Mouse (Mus musculus) embryonic facial prominence, embryonic 12.5 days (tissue): ENCODE measurements around the gene Sp110. TPM values are rescaled to one million over a fixed set of nuclear protein-coding genes. Genes with fewer than 3 reads are reported as not detected.
"Not testable (repeated sequence)": the region's sequence is repeated elsewhere in the genome, so short reads cannot be mapped to it uniquely, and the experiment has no call there.

Experiments
- ATAC-seq: fragments of 200-750 bp; cut with Nextera tagmentation; 2 replicates; pipeline ENCODE4 v1.8.0; 2017; ENCODE audit not compliant: insufficient number of reproducible peaks, insufficient read depth, low FRiP score, low TSS enrichment
- H3K27ac ChIP-seq: fragments of 300-500 bp; sonication (generic); 2 replicates; pipeline ENCODE4 v1.5.1; 2016; ENCODE audit warnings: mild to moderate bottlenecking
- H3K27me3 ChIP-seq: fragments of 300-500 bp; sonication (generic); 2 replicates; pipeline ENCODE4 v1.6.1; 2016; ENCODE audit warnings: mild to moderate bottlenecking, moderate library complexity
- H3K36me3 ChIP-seq: fragments of 300-500 bp; sonication (generic); 2 replicates; pipeline ENCODE4 v1.6.1; 2016; ENCODE audit warnings: mild to moderate bottlenecking
- H3K4me1 ChIP-seq: fragments of 300-500 bp; sonication (generic); 2 replicates; pipeline ENCODE4 v1.6.1; 2016
- H3K4me2 ChIP-seq: fragments of 300-500 bp; sonication (generic); replicated peaks from 2 replicates; pipeline ENCODE4 v1.6.1; 2016; ENCODE audit warnings: mild to moderate bottlenecking, moderate library complexity
- H3K4me3 ChIP-seq: fragments of 300-500 bp; sonication (generic); 2 replicates; pipeline ENCODE4 v1.5.1; 2016; ENCODE audit warnings: mild to moderate bottlenecking
- H3K9ac ChIP-seq: fragments of 300-500 bp; sonication (generic); 2 replicates; pipeline ENCODE4 v1.6.1; 2016; ENCODE audit warnings: mild to moderate bottlenecking, moderate library complexity
- H3K9me3 ChIP-seq: fragments of 300-500 bp; sonication (generic); 2 replicates; pipeline ENCODE4 v1.6.1; 2016; ENCODE audit warnings: mild to moderate bottlenecking, moderate library complexity
- whole genome bisulfite sequencing: fragments of 180-500 bp; shearing (Covaris S2); methylation state at CpG from one replicate; pipeline ENCODE4 v1.1.7; 2016; 5-methylcytosine and 5-hydroxymethylcytosine counted together
- polyA plus RNA-seq: library from polyadenylated mRNA; unstranded; fragments of >200 nt; fragmentation: Nextera tagmentation; extraction: Ambion mirVana; gene quantifications from 2 replicates; pipeline ENCODE4 v1.2.1, GENCODE M21; 2016

The Sp110 gene
- polyA plus RNA-seq = 0.85 and 1.2 TPM in 2 replicates

DNA sequence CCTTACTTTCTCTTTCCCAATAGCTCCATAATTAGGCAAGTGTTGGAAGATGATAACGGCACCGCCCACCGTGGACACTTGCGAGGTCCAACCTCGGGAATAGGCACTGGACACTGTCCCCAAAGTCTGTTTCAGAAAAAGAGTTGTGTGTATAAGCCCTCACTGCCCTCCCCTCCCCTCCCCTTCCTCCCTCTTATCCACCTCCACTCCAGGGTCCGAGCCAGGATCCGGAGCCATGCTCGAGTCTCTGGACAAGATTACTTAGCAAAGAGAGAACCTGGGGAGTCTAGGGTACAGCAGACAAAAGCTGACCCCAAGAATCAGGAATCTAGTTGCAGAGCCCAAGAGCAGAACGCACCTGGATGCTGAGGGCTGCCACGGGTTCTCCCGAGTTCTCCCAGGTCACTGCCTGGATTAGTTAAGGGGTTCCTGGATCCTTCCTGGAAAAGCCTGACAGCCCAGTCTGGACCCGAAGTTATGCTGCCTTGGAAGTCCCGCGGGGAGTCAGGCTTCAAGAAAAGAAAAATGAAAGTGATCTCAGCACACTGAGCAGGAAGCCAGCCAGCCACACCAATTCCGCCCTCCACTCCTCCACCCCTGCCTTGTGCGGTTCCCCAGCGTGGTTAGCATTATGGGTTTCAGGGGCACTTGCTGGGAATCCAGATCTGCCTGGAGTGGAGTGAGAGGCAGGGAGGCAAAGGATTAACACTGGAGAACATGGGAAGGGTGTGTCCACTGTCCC is at the start of gene Sp110:
Gene Sp110 (minus strand): TSS at position 547 of the 742 bp plus-strand sequence.
- not testable (repeated sequence) for H3K4me3 ChIP-seq, H3K27me3 ChIP-seq, H3K36me3 ChIP-seq, ATAC-seq, H3K9ac ChIP-seq, H3K4me1 ChIP-seq, H3K27ac ChIP-seq, H3K4me2 ChIP-seq, H3K9me3 ChIP-seq
- 66% methylated on average over 17 of the region's 17 CpGs for WGBS

DNA sequence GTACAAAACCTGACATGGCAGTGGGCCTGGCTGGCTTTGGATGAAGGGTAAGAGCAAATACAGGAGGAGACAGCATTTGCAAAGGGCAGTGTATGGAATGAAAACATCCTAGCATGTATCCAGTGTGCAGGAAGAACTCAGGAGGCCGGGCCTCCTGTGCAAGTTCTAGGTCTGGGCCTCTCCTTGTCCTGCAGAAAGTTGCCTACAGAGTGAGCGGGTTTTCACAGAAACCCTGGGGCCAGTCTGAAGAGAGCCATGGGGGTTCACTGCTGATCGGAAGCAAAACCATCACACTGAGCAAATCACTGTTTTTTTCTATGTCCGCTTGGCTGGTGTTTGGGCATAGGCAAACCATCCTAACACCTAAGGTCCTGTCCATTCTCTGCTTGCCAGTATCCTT is 39.5 kb upstream of the Sp110 start:
- not testable (repeated sequence) for H3K4me3 ChIP-seq, H3K27me3 ChIP-seq, H3K9me3 ChIP-seq, ATAC-seq, H3K9ac ChIP-seq, H3K4me1 ChIP-seq, H3K27ac ChIP-seq, H3K4me2 ChIP-seq, H3K36me3 ChIP-seq
- 76% methylated on average over 4 of the region's 4 CpGs for WGBS

DNA sequence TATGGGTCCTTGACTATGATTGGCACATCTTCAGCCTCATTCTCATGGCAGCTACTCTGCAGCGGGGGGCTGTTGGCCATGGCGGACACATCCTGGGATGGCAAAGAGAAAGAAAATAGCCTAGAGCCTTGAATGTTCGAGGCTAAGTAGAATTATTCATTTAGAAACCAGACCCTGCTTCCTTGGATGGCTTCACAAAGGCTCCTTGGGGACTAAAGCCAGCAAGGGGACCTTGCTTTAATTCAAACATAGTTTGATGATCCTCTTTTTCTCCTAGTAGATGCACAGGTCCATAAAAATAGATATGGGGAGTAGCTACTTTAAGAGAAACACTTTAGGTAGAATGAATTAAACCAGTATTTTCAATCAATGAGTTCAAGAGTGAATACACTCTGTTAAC is 38.3 kb upstream of the Sp110 start:
- H3K4me1 ChIP-seq, H3K4me3 ChIP-seq, H3K27me3 ChIP-seq, H3K36me3 ChIP-seq, H3K9ac ChIP-seq, H3K4me2 ChIP-seq, H3K27ac ChIP-seq, H3K9me3 ChIP-seq, ATAC-seq: not testable (repeated sequence)
- 54% methylated on average over 3 of the region's 3 CpGs for WGBS

DNA sequence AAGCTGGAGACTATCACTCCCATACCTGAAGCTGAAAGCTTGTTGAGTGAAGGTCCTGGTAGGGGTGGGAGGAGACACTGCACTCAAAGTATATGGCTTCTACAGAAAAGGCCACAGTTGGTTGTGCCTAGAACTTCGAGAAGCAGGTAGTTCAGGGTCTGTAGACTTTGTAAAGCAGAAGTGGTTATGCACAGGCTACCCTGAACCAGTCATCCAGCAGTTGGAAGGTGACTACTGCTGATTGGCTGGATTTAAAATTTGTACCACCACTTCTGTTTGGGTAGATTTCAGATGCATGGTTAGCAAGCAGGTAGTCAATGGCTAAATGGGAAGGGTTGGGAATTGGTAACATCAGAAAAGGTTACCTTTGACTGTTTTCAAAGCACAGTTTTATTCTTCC is 20.1 kb upstream of the Sp110 start:
- ATAC-seq, H3K4me2 ChIP-seq, H3K27me3 ChIP-seq, H3K27ac ChIP-seq, H3K9me3 ChIP-seq, H3K4me3 ChIP-seq, H3K4me1 ChIP-seq, H3K36me3 ChIP-seq, H3K9ac ChIP-seq: not testable (repeated sequence)
- 56% methylated on average over 1 of the region's 1 CpGs for WGBS

DNA sequence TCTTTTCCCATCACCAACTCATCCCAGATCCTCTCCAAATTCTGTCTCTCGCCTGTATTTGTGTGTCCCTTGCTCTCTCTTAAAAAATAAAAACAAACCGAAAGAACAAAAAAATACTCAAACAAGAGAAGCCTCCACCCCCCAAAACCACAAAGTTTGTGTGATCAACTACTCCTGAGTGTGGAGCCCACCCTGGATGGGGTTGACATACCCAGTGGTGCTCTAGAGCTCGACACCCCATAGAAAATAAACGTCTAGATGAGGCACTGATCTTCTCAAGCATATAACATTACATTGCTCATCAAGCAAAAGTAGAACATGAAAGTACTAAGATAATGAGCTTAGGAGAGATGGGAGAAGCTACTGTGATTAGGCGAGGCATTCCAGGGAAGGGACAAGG is 18.5 kb upstream of the Sp110 start:
- not testable (repeated sequence) for H3K27me3 ChIP-seq, ATAC-seq, H3K4me2 ChIP-seq, H3K36me3 ChIP-seq, H3K4me1 ChIP-seq, H3K4me3 ChIP-seq, H3K27ac ChIP-seq, H3K9me3 ChIP-seq, H3K9ac ChIP-seq
- WGBS = 63% methylated on average over 4 of the region's 5 CpGs

DNA sequence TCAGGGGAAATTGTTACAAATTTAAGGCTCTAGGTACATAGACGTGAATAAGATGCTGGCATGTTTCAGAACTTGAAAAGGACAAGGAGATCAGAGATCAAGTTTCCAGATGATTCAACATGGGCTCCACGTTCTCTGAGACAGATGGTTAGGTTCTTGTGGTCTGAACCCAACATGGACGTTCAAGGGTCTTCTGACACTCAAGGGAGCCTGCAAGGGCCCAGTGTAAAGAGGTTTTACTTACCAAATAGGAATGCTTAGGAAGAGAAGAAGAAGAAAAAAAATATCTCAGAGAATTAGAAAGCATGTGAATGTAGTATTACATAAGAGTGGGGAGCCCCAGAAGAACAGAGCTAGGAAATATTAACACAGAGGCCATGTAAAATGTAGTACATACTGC is 17.2 kb upstream of the Sp110 start:
- not testable (repeated sequence) for H3K9ac ChIP-seq, H3K9me3 ChIP-seq, H3K4me2 ChIP-seq, H3K4me1 ChIP-seq, H3K27me3 ChIP-seq, H3K4me3 ChIP-seq, H3K36me3 ChIP-seq, ATAC-seq, H3K27ac ChIP-seq
- WGBS = 53% methylated on average over 3 of the region's 3 CpGs

DNA sequence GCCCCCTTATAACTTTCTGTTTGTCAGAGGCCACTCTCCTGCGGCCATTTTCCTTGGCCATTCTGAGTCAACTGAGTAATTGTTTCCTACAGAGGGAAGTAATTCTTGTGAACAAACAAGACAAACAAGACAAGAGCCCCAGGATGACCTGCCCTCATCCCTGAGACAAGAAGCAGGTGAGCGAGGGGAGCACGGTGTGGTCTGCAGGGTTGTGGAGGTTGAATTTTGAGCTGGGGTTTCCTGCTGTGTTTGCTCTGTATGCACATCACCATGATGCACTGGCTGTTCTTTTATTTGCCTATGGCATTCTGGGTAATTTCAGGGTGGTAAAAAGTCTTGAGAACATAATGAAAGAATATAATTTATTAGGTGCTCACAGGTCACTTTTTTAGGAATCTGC is 16.5 kb upstream of the Sp110 start:
- not testable (repeated sequence) for H3K36me3 ChIP-seq
- WGBS = 91% methylated on average over 3 of the region's 3 CpGs

DNA sequence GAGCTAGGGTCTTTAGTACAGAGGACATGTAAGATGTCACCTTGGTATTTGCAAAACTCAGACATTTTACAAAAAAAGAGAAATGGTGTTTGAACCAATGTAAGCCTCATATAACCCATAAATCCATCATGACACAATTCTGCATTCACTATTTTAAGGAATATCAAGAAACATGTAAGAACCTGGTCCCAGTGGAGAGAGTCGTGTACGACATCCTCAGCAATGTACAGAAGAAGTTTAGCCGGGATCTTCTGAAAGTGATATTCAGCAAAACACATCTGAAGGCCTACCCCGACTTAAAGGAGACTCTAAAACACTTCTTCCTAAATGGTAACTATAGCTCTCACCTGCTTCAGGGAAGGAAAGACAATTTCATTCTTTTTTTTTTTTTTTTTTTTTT is 12.0 kb upstream of the Sp110 start:
- not testable (repeated sequence) for H3K27ac ChIP-seq, H3K27me3 ChIP-seq, H3K36me3 ChIP-seq, H3K4me2 ChIP-seq, H3K4me3 ChIP-seq, H3K9me3 ChIP-seq, H3K9ac ChIP-seq, ATAC-seq, H3K4me1 ChIP-seq
- WGBS = no CpG with 5 or more reads among the region's 4 CpGs

More for the DNA sequence above, 16.5 kb upstream of the Sp110 start:
- H3K27me3 ChIP-seq, ATAC-seq, H3K4me3 ChIP-seq, H3K4me2 ChIP-seq, H3K9me3 ChIP-seq, H3K4me1 ChIP-seq, H3K27ac ChIP-seq, H3K9ac ChIP-seq: not testable (repeated sequence)

DNA sequence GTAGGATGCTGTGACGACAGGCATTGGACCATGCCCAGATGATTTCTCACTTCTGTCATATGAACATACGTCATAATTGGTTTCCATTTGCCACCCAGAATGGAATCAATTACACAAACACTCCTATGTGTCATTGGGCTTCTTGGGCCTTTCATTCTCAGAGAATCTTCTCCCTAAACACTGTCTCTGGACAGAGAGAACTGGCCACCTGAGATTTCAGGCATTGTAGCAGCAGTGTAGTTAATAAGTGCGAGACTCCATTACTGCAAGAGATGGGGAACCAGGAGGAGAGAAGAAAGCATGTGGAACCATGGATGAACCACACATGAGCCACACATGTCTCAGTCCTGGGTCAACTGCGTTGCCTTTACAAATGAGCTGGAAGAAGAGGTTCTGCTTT is 9.7 kb upstream of the Sp110 start:
- not testable (repeated sequence) for H3K27ac ChIP-seq, H3K27me3 ChIP-seq, H3K4me3 ChIP-seq, ATAC-seq, H3K9ac ChIP-seq, H3K36me3 ChIP-seq, H3K9me3 ChIP-seq, H3K4me2 ChIP-seq, H3K4me1 ChIP-seq
- 79% methylated on average over 3 of the region's 4 CpGs for WGBS

DNA sequence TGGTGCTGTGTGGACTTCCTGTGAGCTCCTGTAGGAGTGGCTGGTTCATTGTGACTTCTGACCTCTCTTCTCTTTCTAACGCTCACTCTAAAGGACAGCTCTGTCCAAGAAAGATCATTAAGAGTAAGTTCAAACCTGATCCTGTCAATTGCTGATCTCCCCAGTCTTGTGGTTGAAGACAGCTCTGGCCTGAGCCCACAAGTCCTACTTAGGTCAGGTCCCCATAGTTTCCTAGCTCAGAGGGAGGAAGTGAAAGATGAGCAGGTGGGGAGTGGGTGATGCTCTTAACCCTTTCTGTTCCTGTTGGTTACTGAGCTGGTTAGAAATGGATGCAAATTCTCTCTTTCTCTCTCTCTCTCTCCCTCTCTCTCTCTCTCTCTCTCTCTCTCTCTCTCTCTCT is 5.7 kb upstream of the Sp110 start:
- H3K4me3 ChIP-seq, H3K4me2 ChIP-seq, H3K36me3 ChIP-seq, H3K9me3 ChIP-seq, H3K27ac ChIP-seq, H3K27me3 ChIP-seq, H3K4me1 ChIP-seq, H3K9ac ChIP-seq, ATAC-seq: not testable (repeated sequence)
- 78% methylated on average over 1 of the region's 1 CpGs for WGBS

DNA sequence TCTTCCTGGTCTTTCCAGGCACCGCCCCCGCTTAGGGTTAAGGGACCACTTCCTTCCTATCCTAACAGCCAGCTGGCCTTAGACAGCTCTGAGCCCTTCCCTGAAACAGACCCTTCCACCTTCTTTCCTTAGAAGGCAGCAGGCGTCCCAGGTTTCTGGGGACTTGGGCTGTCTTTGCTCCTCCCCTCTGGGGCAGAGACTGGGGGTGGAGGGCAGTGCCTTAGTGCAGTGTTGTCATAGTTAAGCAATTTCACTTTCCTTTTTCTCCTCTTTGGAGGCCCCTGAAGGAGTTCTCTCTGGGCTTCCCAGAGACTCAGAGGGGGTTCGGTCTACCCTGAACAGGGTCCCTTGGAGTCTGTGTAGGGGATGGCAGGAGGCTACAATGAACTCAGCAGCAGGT is 2.2 kb upstream of the Sp110 start:
- not testable (repeated sequence) for H3K4me1 ChIP-seq, H3K36me3 ChIP-seq, H3K27ac ChIP-seq, H3K27me3 ChIP-seq, H3K4me2 ChIP-seq, ATAC-seq, H3K9ac ChIP-seq, H3K9me3 ChIP-seq, H3K4me3 ChIP-seq
- 54% methylated on average over 4 of the region's 4 CpGs for WGBS

DNA sequence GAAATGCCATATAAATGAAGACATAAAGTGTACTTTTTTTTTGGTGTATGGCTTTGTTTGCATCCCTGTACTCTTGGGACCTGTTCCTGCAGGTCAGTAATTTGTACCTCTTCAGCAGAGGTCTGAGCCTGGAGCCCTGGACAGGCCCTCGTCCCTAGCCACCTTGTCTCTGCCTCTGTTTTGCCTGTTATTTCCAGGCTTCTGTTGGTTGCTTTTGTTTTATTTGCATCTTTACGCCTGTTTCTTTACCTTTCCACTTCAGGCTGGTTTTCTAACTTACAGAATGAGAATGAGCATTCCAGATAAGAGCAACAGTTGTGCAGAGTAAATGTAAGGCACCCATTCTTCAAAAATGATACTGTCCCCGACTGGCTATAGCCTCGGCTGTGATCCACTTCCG is 1.5 kb upstream of the Sp110 start, which contains the start of gene Sp140:
Gene Sp140 (plus strand): TSS at position 301 of the 400 bp plus-strand sequence.
- not testable (repeated sequence) for H3K9me3 ChIP-seq, H3K4me1 ChIP-seq, H3K4me3 ChIP-seq, ATAC-seq, H3K9ac ChIP-seq, H3K36me3 ChIP-seq, H3K27ac ChIP-seq, H3K27me3 ChIP-seq, H3K4me2 ChIP-seq
- 44% methylated on average over 1 of the region's 5 CpGs for WGBS

DNA sequence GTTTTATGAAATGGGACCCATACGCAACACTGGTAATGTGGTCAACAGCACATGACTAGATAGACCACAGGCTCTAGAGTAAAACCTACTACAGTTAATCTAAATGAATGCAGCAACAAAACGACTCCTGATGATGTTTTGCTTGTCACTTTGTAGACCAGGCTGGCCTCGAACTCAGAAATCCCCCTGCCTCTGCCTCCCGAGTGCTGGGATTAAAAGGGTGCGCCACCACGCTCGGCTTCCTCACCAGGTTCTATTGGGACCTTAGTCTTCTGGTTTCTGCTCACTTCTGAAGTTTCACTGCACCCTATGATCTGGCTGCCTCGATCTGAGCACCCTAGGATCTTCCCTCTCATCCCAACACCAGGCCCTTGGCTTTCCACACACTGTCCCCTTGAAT is 6.1 kb downstream of the Sp110 start:
- H3K27me3 ChIP-seq, H3K9ac ChIP-seq, H3K4me3 ChIP-seq, H3K4me1 ChIP-seq, H3K9me3 ChIP-seq, H3K4me2 ChIP-seq, ATAC-seq, H3K27ac ChIP-seq, H3K36me3 ChIP-seq: not testable (repeated sequence)
- WGBS = 86% methylated on average over 8 of the region's 8 CpGs
